Mouse (Mus musculus): ENCODE results near the gene Snx27. TPM values are rescaled to one million over a fixed set of nuclear protein-coding genes. Genes with fewer than 3 reads are reported as not detected.

The Snx27 gene
- polyA plus RNA-seq, 1 experiment = 17.4 TPM

DNA sequence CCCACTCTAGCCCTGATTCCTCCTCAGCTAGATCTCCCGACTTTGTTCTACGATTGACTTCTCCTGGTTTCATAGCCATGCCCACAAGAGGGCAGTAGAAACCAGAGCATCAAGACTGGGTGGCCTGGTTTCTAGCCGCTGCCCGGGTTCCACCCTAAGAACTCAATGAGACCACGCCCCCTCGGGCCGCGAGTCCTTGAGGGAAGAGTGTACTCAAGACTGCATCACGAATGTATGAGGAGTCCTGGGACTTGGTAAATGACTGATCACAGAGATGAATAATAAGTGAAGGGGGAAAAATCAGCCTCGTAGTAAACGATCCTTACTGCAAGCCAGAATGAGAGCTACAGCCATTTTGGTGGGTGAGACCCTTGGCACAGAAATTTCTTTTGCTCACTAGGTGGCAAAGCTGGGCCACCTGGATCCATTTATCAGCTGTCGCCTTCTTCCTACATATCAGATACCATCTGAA lies 126.0 kb downstream of the Snx27 start:
- Histone ChIP-seq H3K36me3 (ENCODE audit: control insufficient read depth, insufficient read depth) (no peaks in the 10 kb centered on the region), H3ac (ENCODE audit: control insufficient read depth, insufficient read length) (no peak overlapping the region), H3K79me2 (ENCODE audit: control insufficient read depth, insufficient read depth) (no peaks in the 10 kb centered on the region), H3K4me2 (ENCODE audit: low read depth) (peak overlapping the region; percentile 57), H3K4me3 (no peak overlapping the region), H3K27me3 (ENCODE audit: control insufficient read depth, insufficient read depth, insufficient read length) (no peaks in the 10 kb centered on the region)
- TF ChIP-seq POLR2AphosphoS2 (IDR thresholded peaks at IDR 0.05; ENCODE audit: insufficient read length, low read depth) (no peak), REST (IDR thresholded peaks at IDR 0.05; ENCODE audit: insufficient read depth, insufficient read length) (no peak), MYOD1 (IDR thresholded peaks at IDR 0.05; ENCODE audit: control insufficient read depth in 1 of 3, insufficient read length in 2 of 3, low read depth in 2 of 3) (no peak), POLR2A (IDR thresholded peaks at IDR 0.05; ENCODE audit: insufficient read length, low read depth) (no peak), CEBPB (IDR thresholded peaks at IDR 0.05; ENCODE audit: insufficient read depth, poor library complexity, severe bottlenecking) (no peak)

DNA sequence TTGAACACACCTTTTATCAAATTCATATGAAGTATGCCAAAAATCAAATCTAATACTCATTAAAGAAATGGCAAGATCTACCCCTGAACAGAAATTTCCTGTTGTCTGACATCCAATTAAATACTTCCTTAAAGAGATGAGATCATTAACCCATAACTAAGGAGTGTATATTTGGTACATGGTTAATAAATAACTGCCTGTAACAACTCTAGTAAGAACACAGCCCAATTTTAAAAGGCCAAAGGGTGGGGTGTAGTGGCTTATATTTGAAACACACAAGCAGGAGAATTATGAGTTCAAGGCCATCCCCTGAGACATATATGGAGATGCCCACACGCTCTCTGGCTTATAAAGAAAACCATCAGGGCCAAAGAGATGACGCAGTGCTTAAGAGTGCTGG lies 133.1 kb downstream of the Snx27 start:
- Histone ChIP-seq H3ac (ENCODE audit: control insufficient read depth, insufficient read length) (no peak overlapping the region), H3K27me3 (ENCODE audit: control insufficient read depth, insufficient read depth, insufficient read length) (no peaks in the 10 kb centered on the region), H3K4me3 (no peak overlapping the region), H3K79me2 (ENCODE audit: control insufficient read depth, insufficient read depth) (no peaks in the 10 kb centered on the region), H3K4me2 (ENCODE audit: low read depth) (no peak overlapping the region), H3K36me3 (ENCODE audit: control insufficient read depth, insufficient read depth) (peaks cover 23% of the 10 kb centered on the region)
- TF ChIP-seq POLR2AphosphoS2 (IDR thresholded peaks at IDR 0.05; ENCODE audit: insufficient read length, low read depth) = no peak

Other genes starting within 250 kb of the Snx27 start
- not detected for gene Them5, start 240.6 kb downstream of the Snx27 start, polyA plus RNA-seq (2012; fragmentation: generic; extraction: Trizol)
- not detected for gene C2cd4d, start 220.3 kb downstream of the Snx27 start, polyA plus RNA-seq (2012; fragmentation: generic; extraction: Trizol)
- gene Rorc, start 209.9 kb downstream of the Snx27 start, polyA plus RNA-seq (2012; fragmentation: generic; extraction: Trizol) = 0.26 TPM
- not detected for gene Lingo4, start 184.2 kb downstream of the Snx27 start, polyA plus RNA-seq (2012; fragmentation: generic; extraction: Trizol)
- gene Tdrkh, start 169.4 kb downstream of the Snx27 start, polyA plus RNA-seq (2012; fragmentation: generic; extraction: Trizol) = 5.4 TPM
- 75.1 TPM for gene Mrpl9, start 139.4 kb downstream of the Snx27 start, polyA plus RNA-seq (2012; fragmentation: generic; extraction: Trizol)
- 0.10 TPM for gene Oaz3, start 138.8 kb downstream of the Snx27 start, polyA plus RNA-seq (2012; fragmentation: generic; extraction: Trizol)
- 0.11 TPM for gene Celf3, start 104.4 kb downstream of the Snx27 start, polyA plus RNA-seq (2012; fragmentation: generic; extraction: Trizol)
- gene Riiad1, start 102.4 kb downstream of the Snx27 start, polyA plus RNA-seq (2012; fragmentation: generic; extraction: Trizol) = 0.36 TPM
- not detected for gene Gm10972, start 60.4 kb upstream of the Snx27 start, polyA plus RNA-seq (2012; fragmentation: generic; extraction: Trizol)
- 3.5 TPM for gene Tuft1, start 76.2 kb upstream of the Snx27 start, polyA plus RNA-seq (2012; fragmentation: generic; extraction: Trizol)
- 0.16 TPM for gene Selenbp2, start 110.8 kb upstream of the Snx27 start, polyA plus RNA-seq (2012; fragmentation: generic; extraction: Trizol)
- gene Cgn, start 203.8 kb upstream of the Snx27 start, polyA plus RNA-seq (2012; fragmentation: generic; extraction: Trizol) = 0.02 TPM